Mouse (Mus musculus) urinary bladder, adult 18-20 months (tissue): Measurements from ENCODE around the gene Tfap2a.

Source experiments
- DNase-seq, 2 experiments: peaks; one replicate each; pipeline ENCODE4 v3.0.0; 2022; ENCODE audit warnings: low spot score in 2 of 2, mixed read lengths in 2 of 2

The Tfap2a gene

GRCm38 (mm10) chr13:40712526-40712832 lies 25.7 kb downstream of the Tfap2a start:
- no peak for DNase-seq

DNA sequence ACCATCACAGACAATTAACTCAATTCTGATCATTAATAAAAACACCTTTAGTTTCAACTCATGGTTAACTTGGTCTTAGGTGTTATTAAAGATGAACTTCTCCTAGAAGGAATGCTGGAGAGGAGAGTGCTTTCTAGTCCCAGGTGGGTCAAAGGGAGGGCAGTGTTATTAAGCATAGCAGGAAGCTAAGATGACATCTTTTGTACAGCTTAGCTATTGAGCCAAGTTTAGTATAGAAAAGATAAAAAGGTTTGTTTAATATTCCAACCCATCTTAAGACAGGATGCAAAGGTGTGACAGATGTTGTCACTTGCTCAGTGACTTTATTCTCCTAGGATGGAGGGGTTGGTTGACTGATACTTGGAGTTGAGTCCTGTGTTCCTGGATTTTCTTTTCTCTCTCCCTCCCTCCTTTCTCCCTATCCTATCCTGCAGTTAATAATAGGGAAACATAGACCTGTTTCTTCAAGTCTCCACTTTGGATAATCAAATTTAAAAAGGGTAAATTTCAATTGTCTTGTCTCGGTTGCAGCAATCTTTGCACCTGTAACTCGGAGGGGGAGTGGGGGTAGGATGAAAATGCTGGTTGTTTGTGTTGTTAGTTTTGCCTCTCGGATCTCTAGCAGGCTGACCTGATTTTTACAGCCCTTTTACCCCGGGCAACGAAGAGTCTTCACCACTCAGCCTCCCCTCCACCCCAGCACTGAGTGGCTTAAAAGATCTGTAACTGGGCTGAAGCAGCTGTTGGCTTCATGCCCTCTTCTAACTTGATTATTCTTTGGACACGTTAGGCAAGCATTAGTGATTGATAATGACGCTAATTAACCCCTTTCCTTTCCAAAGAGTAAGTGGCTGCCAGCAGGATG lies 26.3 kb downstream of the Tfap2a start:
- DNase-seq: no peak

DNA sequence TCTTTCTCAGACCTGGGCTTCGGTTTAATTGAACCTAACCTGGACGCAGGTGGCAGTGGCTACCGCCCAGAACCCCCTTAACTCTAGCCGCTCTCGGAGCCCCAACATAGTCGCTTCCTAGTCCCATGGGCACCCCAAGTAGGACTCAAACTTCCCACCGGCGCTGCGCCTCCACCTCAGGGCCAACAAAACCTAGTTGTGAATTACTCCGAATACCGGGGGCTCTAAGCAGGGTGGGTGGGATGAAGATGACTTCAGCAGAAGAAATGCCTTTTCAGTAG lies 28.2 kb downstream of the Tfap2a start:
- DNase-seq: no peak

DNA sequence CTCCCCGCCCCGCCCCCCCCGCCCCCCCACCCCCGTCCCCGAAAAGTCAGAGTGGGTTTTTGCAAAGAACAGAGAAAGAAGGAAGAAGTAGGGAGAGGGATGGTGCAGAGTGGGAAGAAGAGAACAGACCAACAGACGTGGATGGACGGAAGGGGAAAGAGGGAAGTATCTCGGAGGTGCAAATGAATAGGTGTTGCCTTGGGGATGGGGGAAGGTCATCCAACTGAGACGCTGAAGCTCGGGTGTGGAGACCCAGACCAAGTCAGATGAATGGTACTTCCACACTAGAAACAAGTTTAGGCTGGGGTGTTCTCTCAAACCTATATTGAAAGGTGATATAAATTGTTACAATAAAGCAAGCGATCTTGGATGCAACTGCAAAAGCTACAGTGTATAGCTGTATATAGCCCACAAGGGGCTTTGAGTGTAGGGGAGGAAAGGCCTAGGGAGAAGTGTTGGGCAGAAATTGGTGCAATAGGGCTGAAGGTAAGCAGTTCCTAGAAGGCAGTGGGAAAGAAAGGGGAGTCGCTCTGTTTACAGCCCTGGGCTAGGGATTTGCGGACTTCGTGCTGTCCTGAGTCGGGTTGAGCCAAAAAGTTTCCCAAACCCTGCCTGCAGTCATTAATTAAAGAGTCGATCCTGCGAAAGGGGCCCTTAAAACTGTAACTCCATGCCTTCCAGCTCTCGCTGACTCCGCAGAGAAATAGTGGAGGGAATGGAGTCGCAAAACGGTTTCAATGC lies 28.7 kb downstream of the Tfap2a start:
- DNase-seq: no peak

- no peak for DNase-seq
Observed at GRCm38 (mm10) chr13:40708913-40709312, 29.3 kb downstream of the Tfap2a start.

- no peak for DNase-seq
Observed at GRCm38 (mm10) chr13:40708271-40708670, 29.9 kb downstream of the Tfap2a start.

DNA sequence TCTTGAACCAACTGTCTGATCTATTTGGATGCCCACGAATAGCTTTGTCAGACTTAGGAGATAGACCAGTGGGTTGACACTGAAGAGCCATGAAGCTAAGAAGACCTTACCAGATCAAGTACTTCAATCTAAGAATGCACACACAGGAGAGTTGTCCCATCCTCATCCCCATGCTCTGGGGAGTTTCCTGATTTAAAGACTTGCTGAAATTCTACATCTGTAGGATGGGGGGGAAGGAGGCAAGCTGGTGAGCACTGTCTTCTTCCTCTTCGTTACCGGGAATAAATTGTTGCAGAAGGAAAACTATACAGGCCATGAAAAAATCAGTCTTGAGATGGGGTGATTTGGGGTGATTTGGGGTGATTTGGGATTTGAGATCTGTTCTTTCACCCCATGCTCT lies 30.5 kb downstream of the Tfap2a start:
- no peak for DNase-seq

DNA sequence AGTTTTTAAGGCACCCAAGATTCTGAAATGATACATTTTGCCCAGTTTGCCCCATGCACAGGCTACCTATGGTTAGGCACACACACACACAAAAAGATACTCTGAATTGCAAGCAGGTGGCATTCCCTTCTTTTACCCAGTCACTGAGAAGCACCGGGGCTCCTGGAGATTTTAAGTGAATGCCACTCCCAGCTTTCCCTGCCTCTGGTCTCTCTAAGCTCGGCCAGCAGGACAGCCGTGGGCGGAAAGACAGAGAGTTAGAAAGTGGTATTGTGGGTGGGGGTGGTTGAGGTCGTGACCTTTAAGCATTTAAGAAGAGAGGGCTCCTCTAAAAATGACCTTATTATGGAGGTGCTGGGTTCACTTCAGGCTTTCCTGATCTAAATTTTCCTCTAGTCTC lies 31.6 kb downstream of the Tfap2a start:
- no peak for DNase-seq

DNA sequence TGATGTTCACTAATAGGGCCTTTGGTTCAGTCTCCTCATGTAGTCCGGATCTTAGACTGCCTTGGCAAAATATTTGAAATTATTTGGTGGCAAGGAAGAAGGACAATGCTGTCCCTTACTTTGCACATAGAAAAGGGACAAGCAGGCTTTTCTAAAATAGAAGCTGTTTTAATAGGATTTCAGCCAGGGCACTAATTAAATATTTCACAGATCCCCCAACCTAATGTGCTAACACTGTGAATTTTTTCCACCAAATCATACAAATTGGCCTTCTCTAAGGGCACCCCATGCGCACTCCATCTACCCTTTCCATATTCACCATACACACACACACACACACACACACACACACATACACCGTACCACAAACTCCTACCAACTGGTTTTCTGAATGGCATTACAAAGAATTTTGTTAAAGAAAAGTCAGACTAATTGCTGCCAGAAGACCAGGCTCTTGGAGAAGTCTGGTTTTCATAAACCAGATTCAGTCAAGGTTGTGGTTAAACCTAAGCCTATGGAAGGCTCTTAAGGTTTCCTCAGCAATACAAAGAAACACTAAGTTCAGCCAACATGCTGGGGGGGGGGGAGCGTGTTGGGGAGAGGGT lies 32.3 kb downstream of the Tfap2a start:
- no peak for DNase-seq

GRCm38 (mm10) chr13:40704864-40705455 lies 33.2 kb downstream of the Tfap2a start:
- no peak for DNase-seq

DNA sequence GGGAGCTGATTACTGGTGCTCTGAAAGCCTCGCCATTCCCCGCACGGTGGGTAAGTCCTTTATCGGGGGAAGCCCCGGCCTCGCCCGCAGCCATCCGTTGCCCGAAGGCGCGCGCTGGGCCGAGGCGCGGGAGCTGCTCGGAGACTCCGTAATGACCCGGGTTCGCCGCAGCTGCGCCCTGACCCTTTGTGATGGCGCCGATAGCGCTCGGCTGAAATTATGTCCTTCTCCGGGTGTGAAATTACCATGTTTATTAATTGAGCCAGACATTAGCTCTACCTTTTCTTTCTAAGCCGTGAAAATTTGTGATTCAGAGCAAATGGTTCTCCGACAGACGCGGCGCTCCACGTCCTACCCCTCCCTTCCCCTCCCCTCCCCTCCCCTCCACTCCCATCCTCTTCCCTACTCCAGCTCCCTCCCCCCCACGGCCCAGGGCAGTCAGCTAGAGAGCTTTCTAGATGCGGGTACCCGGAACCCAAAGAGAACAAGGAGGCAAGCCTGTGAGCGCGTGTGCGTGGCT lies 34.1 kb downstream of the Tfap2a start:
- no peak for DNase-seq

DNA sequence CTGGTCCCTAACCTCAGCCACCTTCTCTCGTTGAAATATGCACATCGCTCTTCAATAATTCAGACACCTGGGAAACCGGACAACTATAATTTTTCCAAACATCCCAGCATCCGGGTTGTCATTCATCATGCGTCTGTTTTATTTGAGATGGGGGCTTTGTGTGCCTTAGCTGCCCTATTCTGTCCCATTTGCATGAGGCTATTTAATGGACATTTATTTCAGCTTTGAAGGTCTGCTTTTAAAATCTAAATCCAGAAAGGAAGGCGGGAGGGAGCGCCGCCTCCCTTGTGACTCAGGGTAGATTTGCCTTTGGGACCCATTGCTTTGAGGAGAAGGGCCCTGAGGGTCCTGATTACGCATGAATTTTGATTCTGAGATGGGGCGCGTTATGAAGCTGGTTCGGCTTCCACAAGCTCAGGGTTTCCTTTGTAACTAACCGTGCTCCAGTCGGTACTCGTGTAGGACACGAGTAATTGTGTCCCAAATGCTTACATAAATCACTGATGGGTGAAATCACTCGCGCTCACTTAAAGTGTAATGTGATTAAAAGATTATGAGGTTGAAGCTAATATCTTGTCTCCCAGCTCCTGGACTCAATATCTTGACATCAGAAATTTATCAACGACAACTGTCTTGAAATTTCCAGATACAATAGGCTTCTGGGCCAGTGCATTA lies 34.9 kb downstream of the Tfap2a start:
- DNase-seq: no peak

DNA sequence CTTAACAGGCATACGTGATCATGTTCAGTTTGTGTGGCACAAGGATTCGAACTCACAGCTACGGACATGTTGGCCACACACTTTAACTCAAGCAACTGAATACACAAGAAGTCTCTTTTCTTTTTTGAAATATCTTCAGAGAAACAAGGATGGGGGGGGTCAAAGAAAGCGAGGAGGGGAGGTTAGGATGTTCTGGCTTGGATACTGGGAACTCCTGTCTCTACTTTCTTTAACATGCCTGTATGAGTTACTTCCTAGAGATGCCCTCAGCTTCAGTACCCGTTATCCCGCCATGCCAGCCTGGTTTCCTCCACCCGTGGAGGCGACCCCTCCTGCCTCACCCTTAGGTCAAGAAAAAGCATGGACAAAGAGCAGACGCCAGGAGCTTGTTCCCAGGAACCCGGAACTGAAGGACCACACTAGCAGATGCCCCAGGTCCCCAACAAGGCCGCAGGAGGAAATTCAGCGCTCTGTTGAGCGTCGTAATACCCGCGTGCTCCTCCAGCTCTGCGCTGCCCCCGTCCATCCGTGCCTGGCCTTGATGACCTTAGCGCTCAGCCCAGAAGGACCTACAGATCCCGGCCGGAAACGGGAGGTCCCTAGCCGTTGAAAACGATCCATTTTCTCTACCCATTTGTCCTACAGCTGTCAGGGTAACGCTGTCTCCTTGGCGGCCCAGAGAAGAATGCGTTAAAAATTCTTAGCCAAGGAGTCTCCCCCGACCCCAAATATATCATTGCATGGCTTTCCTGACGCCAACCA lies 35.6 kb downstream of the Tfap2a start:
- DNase-seq: no peak

GRCm38 (mm10) chr13:40701691-40702090 lies 36.5 kb downstream of the Tfap2a start:
- DNase-seq: no peak

GRCm38 (mm10) chr13:40685790-40686189 lies 52.4 kb downstream of the Tfap2a start:
- no peak for DNase-seq

- DNase-seq: no peak
Observed at GRCm38 (mm10) chr13:40676730-40677129, 61.4 kb downstream of the Tfap2a start.
